8 mouse cellular contexts compared by ENCODE assay signal in the genomic region with DNA sequence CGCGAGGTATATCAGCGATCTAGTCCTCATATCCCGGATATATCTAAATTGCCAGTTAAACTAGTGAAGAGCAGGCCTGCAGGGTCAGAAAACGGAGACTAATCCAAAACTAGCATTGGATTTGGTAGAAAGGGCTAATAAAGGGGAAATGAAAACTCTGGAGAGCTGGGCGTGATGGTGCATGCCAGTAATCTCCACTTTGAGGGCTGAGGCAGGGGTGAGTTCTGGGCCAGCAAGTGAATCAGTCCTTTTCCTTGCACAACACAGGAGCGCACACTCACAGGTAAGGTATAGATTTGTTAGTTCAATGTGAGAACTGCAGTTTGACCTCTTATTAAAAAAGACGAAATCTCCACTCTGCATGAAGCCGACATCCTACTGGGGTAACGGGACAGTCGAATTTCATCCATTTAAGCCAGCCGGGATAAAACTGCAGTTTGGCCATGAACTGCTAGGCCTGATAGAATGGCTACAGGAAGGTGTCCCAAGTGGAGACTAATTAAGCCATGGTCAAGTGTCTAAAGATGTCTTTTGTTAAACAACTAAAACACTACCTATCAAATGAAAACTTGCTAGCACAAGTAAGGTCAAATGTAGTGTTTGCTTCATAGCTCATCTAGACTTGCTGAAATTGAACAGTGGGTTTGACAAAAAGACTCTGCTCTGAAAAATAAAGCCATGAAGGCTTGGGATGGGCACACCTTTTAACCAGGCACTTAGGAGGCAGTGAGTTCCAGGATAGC. TPM values are rescaled to one million over a fixed set of nuclear protein-coding genes. Genes with fewer than 3 reads are reported as not detected.
A peak's percentile ranks its signal among the peaks of the same experiment; 100 is the strongest.
DNase-seq lines count a peak whose midpoint lies in the region; ATAC-seq lines count a peak whose summit lies in the region.

No protein-coding gene starts in this region.

- no peaks in the 10 kb centered on the region for H3K9me3 ChIP-seq in forebrain, embryonic 15.5 days
- no peaks in the 10 kb centered on the region for H3K9me3 ChIP-seq in midbrain, embryonic 10.5 days (replicated peaks)

- peak; percentile 17 for DNase-seq in gastrocnemius, postnatal 10 days
- no peak for DNase-seq in gastrocnemius, postnatal 25 days
- peak; percentile 41 for DNase-seq in urinary bladder, postnatal 14 days (ENCODE audit: low spot score)
- DNase-seq in urinary bladder, postnatal 10 days (ENCODE audit: low spot score), result no peak
- DNase-seq in layer of hippocampus, postnatal 36 days, result peak; percentile 13 to 26
- DNase-seq in midbrain, embryonic 10.5 days (ENCODE audit: low spot score), result no peak
- DNase-seq in T-cell, adult 2 months (ENCODE audit: low spot score), result no peak

- H3K36me3 ChIP-seq in forebrain, embryonic 15.5 days, result peaks cover 29% of the 10 kb centered on the region
- H3K36me3 ChIP-seq in midbrain, embryonic 10.5 days, result peaks cover 44% of the 10 kb centered on the region

- peak overlapping the region; percentile 81 for H3K4me3 ChIP-seq in forebrain, embryonic 15.5 days
- peak overlapping the region; percentile 69 for H3K4me3 ChIP-seq in midbrain, embryonic 10.5 days

- H3K27me3 ChIP-seq in forebrain, embryonic 15.5 days, result no peaks in the 10 kb centered on the region
- no peaks in the 10 kb centered on the region for H3K27me3 ChIP-seq in midbrain, embryonic 10.5 days (ENCODE audit: low read depth, poor library complexity, severe bottlenecking)

- peak overlapping the region; percentile 100 for H3K27ac ChIP-seq in forebrain, embryonic 15.5 days (replicated peaks)
- H3K27ac ChIP-seq in midbrain, embryonic 10.5 days (replicated peaks), result peak overlapping the region; percentile 100

- under 1% methylated on average over 12 of the region's 12 CpGs for WGBS in forebrain, embryonic 15.5 days
- WGBS in midbrain, embryonic 10.5 days, result 2% methylated on average over 12 of the region's 12 CpGs

- peak; percentile 33 for ATAC-seq in forebrain, embryonic 15.5 days (replicated peaks)

- H3K4me1 ChIP-seq in forebrain, embryonic 15.5 days, result peaks cover 36% of the 10 kb centered on the region
- H3K4me1 ChIP-seq in midbrain, embryonic 10.5 days, result peaks cover 34% of the 10 kb centered on the region

- peak overlapping the region; percentile 60 for H3K4me2 ChIP-seq in forebrain, embryonic 15.5 days (replicated peaks)

- peak overlapping the region; percentile 95 for H3K9ac ChIP-seq in forebrain, embryonic 15.5 days (replicated peaks)

RNA-seq across cellular contexts. Expression of a gene that starts 0.5 kb away (rescaled TPM):
- total RNA-seq in gastrocnemius, postnatal 10 days (2021), result 10 to 100 TPM; 35.3 to 38.1 TPM
- total RNA-seq in gastrocnemius, postnatal 25 days (2021), result 10 to 100 TPM; 30.1 to 32.9 TPM
- polyA plus RNA-seq in forebrain, embryonic 15.5 days (2015; fragmentation: Nextera tagmentation; extraction: Ambion mirVana), result 140 and 150 TPM in 2 replicates
- total RNA-seq in layer of hippocampus, postnatal 36 days (2021), result 10 to 100 TPM; 42.9 to 44.0 TPM
- polyA plus RNA-seq in midbrain, embryonic 10.5 days (2016; fragmentation: Nextera tagmentation; extraction: Ambion mirVana), result 96.1 and 103 TPM in 2 replicates

RNA-seq across cellular contexts. Expression of a gene that starts 18.1 kb away (rescaled TPM):
- total RNA-seq in gastrocnemius, postnatal 10 days (2021), result 100 to 1,000 TPM; 180 to 224 TPM
- total RNA-seq in gastrocnemius, postnatal 25 days (2021), result 100 to 1,000 TPM; 105 to 116 TPM
- 410 and 421 TPM in 2 replicates for polyA plus RNA-seq in forebrain, embryonic 15.5 days (2015; fragmentation: Nextera tagmentation; extraction: Ambion mirVana)
- total RNA-seq in layer of hippocampus, postnatal 36 days (2021), result 100 to 1,000 TPM; 397 to 425 TPM
- polyA plus RNA-seq in midbrain, embryonic 10.5 days (2016; fragmentation: Nextera tagmentation; extraction: Ambion mirVana), result 440 and 471 TPM in 2 replicates

Comparison
In these comparisons a context has a peak if more than half of its experiments do, and no peak if none do; other contexts are left out.
1. DNase-seq: peak in gastrocnemius, postnatal 10 days (single experiment), urinary bladder, postnatal 14 days (single experiment) and layer of hippocampus, postnatal 36 days (2 of 2); none in gastrocnemius, postnatal 25 days (single experiment), urinary bladder, postnatal 10 days (single experiment), midbrain, embryonic 10.5 days (single experiment) and T-cell, adult 2 months (single experiment).